Mouse (Mus musculus) midbrain, embryonic 11.5 days (tissue): Measurements from ENCODE around the gene Ttc16. TPM values are rescaled to one million over a fixed set of nuclear protein-coding genes. Genes with fewer than 3 reads are reported as not detected.
A peak's percentile ranks its signal among the peaks of the same experiment; 100 is the strongest.

ENCODE experiments used
- ATAC-seq: fragments of 200-750 bp; cut with Nextera tagmentation; 2 replicates; pipeline ENCODE4 v1.8.0; 2017; ENCODE audit warnings: moderate TSS enrichment, moderate library complexity; ENCODE audit not compliant: low FRiP score
- DNase-seq: peaks from one replicate; pipeline ENCODE4 v3.0.0; 2015; ENCODE audit warnings: low spot score; ENCODE audit errors: missing footprints
- H3K27ac ChIP-seq: fragments of 300-500 bp; sonication (generic); 2 replicates; pipeline ENCODE4 v1.5.1; 2014; ENCODE audit warnings: low read depth, low read length
- H3K27me3 ChIP-seq: fragments of 300-500 bp; sonication (generic); 2 replicates; pipeline ENCODE4 v1.6.1; 2014; ENCODE audit warnings: mild to moderate bottlenecking, low read length, moderate library complexity, mixed read lengths; ENCODE audit not compliant: control insufficient read depth, insufficient read depth
- H3K36me3 ChIP-seq: fragments of 300-500 bp; sonication (generic); 2 replicates; pipeline ENCODE4 v1.6.1; 2014; ENCODE audit warnings: mild to moderate bottlenecking, low read length, moderate library complexity, mixed read lengths; ENCODE audit not compliant: control insufficient read depth, insufficient read depth
- H3K4me1 ChIP-seq: fragments of 300-500 bp; sonication (generic); 2 replicates; pipeline ENCODE4 v1.6.1; 2014; ENCODE audit warnings: low read length; ENCODE audit not compliant: control insufficient read depth, insufficient read depth
- H3K4me2 ChIP-seq: fragments of 300-500 bp; sonication (generic); 2 replicates; pipeline ENCODE4 v1.6.1; 2014; ENCODE audit warnings: mild to moderate bottlenecking, moderate library complexity
- H3K4me3 ChIP-seq: fragments of 300-500 bp; sonication (generic); 2 replicates; pipeline ENCODE4 v1.5.1; 2014; ENCODE audit warnings: low read depth, low read length
- H3K9ac ChIP-seq: fragments of 300-500 bp; sonication (generic); 2 replicates; pipeline ENCODE4 v1.6.1; 2014; ENCODE audit warnings: low read length
- H3K9me3 ChIP-seq: fragments of 300-500 bp; sonication (generic); 2 replicates; pipeline ENCODE4 v1.6.1; 2016; ENCODE audit warnings: low read length; ENCODE audit not compliant: control insufficient read depth
- WGBS: fragments of 180-500 bp; shearing (Covaris S2); extraction: QIAGEN DNeasy Blood & Tissue Kit; methylation state at CpG from one replicate; pipeline ENCODE4 v1.1.7; 2014; 5-methylcytosine and 5-hydroxymethylcytosine counted together
- polyA plus RNA-seq: library from polyadenylated mRNA; unstranded; fragments of >200 nt; fragmentation: Nextera tagmentation; extraction: Ambion mirVana; gene quantifications from 2 replicates; pipeline ENCODE4 v1.2.1, GENCODE M21; 2014

The Ttc16 gene
- polyA plus RNA-seq, 1 experiment from 2014 or later, result 0.30 TPM

GRCm38 (mm10) chr2:32720681-32721229, 54.7 kb downstream of the Ttc16 start, which contains the start of gene Sh2d3c:
Gene Sh2d3c (plus strand): TSS chr2:32721055.
- no peak for ATAC-seq
- Histone ChIP-seq H3K4me2 (no peak within 1 kb of the TSS), H3K4me3 (no peak within 1 kb of the TSS), H3K4me1 (no peaks in the 10 kb centered on the region), H3K27me3 (no peaks in the 10 kb centered on the region), H3K27ac (no peak within 1 kb of the TSS), H3K9ac (no peak within 1 kb of the TSS), H3K36me3 (no peaks in the 10 kb centered on the region), H3K9me3 (no peaks in the 10 kb centered on the region)
- 70% methylated on average over 8 of the region's 8 CpGs for WGBS
- DNase-seq, result no peak

DNA sequence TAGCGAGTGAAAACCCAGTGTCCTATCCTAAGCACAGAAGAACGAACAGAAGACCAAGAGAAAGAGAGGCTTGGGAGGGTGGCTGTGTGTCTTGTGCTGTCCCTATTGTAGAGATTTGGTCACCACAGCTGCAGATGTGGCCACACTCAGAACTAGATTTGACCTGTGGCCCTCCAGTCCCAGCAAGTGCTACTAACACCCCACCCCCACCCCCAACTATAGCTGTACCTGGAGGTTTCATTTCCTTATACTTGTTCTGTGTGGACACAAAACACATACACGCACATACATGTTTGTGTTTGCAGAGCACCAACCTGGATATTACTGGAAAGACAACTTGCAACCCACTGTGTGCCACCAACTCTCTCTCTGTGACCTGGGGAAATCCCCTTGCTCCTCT, 55.4 kb downstream of the Ttc16 start:
- Histone ChIP-seq H3K9me3 (no peaks in the 10 kb centered on the region), H3K4me1 (no peaks in the 10 kb centered on the region), H3K36me3 (no peaks in the 10 kb centered on the region), H3K9ac (no peak overlapping the region), H3K27me3 (no peaks in the 10 kb centered on the region), H3K27ac (no peak overlapping the region), H3K4me3 (no peak overlapping the region), H3K4me2 (no peak overlapping the region)
- no peak for ATAC-seq
- WGBS, result 92% methylated on average over 3 of the region's 3 CpGs
- DNase-seq, result no peak

- Histone ChIP-seq H3K4me1 (peaks cover 5% of the 10 kb centered on the region), H3K36me3 (no peaks in the 10 kb centered on the region), H3K4me2 (no peak overlapping the region), H3K27ac (no peak overlapping the region), H3K27me3 (no peaks in the 10 kb centered on the region), H3K9me3 (no peaks in the 10 kb centered on the region), H3K4me3 (no peak overlapping the region), H3K9ac (no peak overlapping the region; the same call in 1 of the 2 replicates)
- DNase-seq (no peak), ATAC-seq (no peak)
- WGBS, result 64% methylated on average over 9 of the region's 9 CpGs
Observed at GRCm38 (mm10) chr2:32718761-32719160, 56.7 kb downstream of the Ttc16 start.

- Histone ChIP-seq H3K4me3 (no peak overlapping the region), H3K9ac (no peak overlapping the region), H3K27ac (no peak overlapping the region), H3K36me3 (peaks cover 1% of the 10 kb centered on the region; the same call in 1 of the 2 replicates), H3K4me1 (peaks cover 16% of the 10 kb centered on the region), H3K27me3 (no peaks in the 10 kb centered on the region), H3K4me2 (no peak overlapping the region), H3K9me3 (no peaks in the 10 kb centered on the region)
- no peak for DNase-seq
- WGBS, result 81% methylated on average over 4 of the region's 4 CpGs
- ATAC-seq, result no peak
Observed at GRCm38 (mm10) chr2:32714987-32715425, 60.4 kb downstream of the Ttc16 start.

DNA sequence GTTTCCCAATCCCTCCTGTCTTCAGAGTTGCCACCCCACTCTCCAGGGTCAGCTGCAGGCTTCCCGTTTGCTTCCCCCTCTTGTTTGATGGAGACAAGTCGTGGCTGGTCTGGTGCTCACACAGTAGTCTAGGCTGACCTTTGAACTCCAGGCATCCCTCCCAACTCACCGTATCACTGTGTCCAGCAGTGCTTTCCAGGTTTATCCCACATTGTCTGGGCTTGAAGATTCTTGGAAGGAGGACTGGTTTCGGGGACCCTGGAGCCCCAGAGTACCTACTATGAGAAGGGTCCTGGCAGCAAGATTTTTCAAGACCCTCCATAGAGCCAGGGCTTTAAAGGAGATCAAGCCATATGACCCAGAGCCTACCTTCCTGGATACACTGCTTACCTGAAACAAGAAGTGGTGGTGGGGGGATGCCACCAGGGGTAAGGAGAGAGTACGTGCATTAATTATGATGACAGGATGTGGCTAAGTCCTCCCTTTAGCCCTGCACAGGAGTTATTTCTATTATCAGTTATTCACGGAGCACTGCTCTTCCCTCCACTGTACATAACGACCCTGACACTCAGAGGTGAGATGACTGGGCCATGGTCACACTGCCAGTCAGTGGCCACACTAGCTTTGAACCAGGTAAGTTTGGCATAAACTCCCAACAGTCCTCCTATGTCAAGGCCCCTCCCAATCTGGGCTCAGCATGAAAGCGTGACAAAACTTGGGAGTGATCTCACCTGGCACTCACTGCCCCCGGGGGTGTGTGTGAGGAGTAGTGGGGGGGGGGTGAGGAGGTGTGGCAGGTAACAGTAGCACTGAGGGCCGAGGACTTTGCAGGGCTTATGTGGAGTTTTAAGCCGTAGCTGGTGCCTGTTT, 61.1 kb downstream of the Ttc16 start:
- DNase-seq (no peak), ATAC-seq (no peak)
- WGBS, result 64% methylated on average over 11 of the region's 11 CpGs
- H3K27me3 ChIP-seq, result no peaks in the 10 kb centered on the region
- no peak overlapping the region for H3K27ac ChIP-seq
- no peak overlapping the region for H3K4me3 ChIP-seq
- H3K4me2 ChIP-seq, result no peak overlapping the region; the same call in 1 of the 2 replicates
- no peak overlapping the region; the same call in 1 of the 2 replicates for H3K9ac ChIP-seq
- peaks cover 7% of the 10 kb centered on the region for H3K36me3 ChIP-seq
- H3K9me3 ChIP-seq, result no peaks in the 10 kb centered on the region
- peaks cover 16% of the 10 kb centered on the region for H3K4me1 ChIP-seq

GRCm38 (mm10) chr2:32712934-32713817, 62.3 kb downstream of the Ttc16 start, which contains the start of gene Cdk9:
Gene Cdk9 (minus strand): TSS chr2:32713076.
- Histone ChIP-seq H3K36me3 (peaks cover 12% of the 10 kb centered on the region), H3K27ac (peak within 1 kb of the TSS; percentile 94), H3K4me3 (peak within 1 kb of the TSS; percentile 74), H3K4me2 (peak within 1 kb of the TSS; percentile 92), H3K9me3 (no peaks in the 10 kb centered on the region), H3K4me1 (peaks cover 16% of the 10 kb centered on the region), H3K9ac (peak within 1 kb of the TSS; percentile 88), H3K27me3 (no peaks in the 10 kb centered on the region)
- DNase-seq, result peak; percentile 99
- ATAC-seq, result peak; percentile 82
- WGBS, result 0% methylated on average over 52 of the region's 79 CpGs

- ATAC-seq, result peak; percentile 89
- Histone ChIP-seq H3K4me1 (peaks cover 16% of the 10 kb centered on the region), H3K4me2 (peak overlapping the region; percentile 92), H3K4me3 (peak overlapping the region; percentile 74), H3K9me3 (no peaks in the 10 kb centered on the region), H3K36me3 (peaks cover 15% of the 10 kb centered on the region), H3K9ac (peak overlapping the region; percentile 88), H3K27ac (peak overlapping the region; percentile 94), H3K27me3 (no peaks in the 10 kb centered on the region)
- peak; percentile 99 for DNase-seq
- under 1% methylated on average over 27 of the region's 44 CpGs for WGBS
Observed at GRCm38 (mm10) chr2:32712586-32712933, 62.9 kb downstream of the Ttc16 start.

- Histone ChIP-seq H3K36me3 (peaks cover 15% of the 10 kb centered on the region), H3K27ac (peak overlapping the region; percentile 94), H3K4me3 (peak overlapping the region; percentile 74), H3K9me3 (no peaks in the 10 kb centered on the region), H3K4me2 (peak overlapping the region; percentile 92), H3K9ac (peak overlapping the region; percentile 88), H3K27me3 (no peaks in the 10 kb centered on the region), H3K4me1 (peaks cover 16% of the 10 kb centered on the region)
- peak; percentile 91 for DNase-seq
- under 1% methylated on average over 41 of the region's 41 CpGs for WGBS
- peak; percentile 61 for ATAC-seq
Observed at GRCm38 (mm10) chr2:32712108-32712551, 63.3 kb downstream of the Ttc16 start.
